Mouse (Mus musculus): ENCODE results near the gene Ssh1. TPM values are rescaled to one million over a fixed set of nuclear protein-coding genes. Genes with fewer than 3 reads are reported as not detected.
A peak's percentile ranks its signal among the peaks of the same experiment; 100 is the strongest.

Ssh1 gene
- total and polyA plus RNA-seq, 3 experiments: 3.0 to 8.2 (median 8.1) TPM

DNA sequence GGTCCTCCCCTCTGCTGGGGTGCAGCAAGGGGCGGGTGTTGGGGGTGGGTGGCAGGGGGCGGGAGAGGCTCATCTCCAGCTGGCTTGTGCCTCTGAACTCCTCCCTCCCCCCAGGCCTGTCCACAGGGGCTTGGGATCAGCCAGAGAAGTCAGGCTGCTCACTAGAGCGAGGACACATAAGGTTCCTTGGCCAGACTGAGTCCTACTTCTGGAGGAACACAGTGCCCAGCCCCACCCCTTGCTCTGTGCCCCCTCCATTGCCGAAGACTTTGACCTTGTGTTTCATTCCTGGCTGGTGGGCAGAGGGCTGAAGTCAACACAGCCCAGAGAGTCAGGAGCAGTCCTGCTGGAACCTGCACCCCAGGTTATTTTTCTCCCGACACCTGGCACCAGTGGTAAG lies 9.8 kb upstream of the Ssh1 start, which contains the start of gene Dao:
Gene Dao (plus strand): TSS at position 162 of the 400 bp plus-strand sequence.
- no peaks in the 10 kb centered on the region for H3K27me3 ChIP-seq (replicated peaks)
- no peak for DNase-seq (ENCODE audit: extremely low read depth)
- no peaks in the 10 kb centered on the region for H3K36me3 ChIP-seq (replicated peaks in 1 of 2; ENCODE audit: control insufficient read depth in 1 of 2, insufficient read depth in 1 of 2, low read length in 1 of 2)
- no peak for TF ChIP-seq ZNF384 (IDR thresholded peaks at IDR 0.05; ENCODE audit: low read depth, low read length)
- TF ChIP-seq CTCF (conservative IDR thresholded peaks at IDR 0.05 in 1 of 2, IDR thresholded peaks at IDR 0.05 in 1 of 2; ENCODE audit: low read depth in 2 of 2, low read length in 2 of 2): no peak
- TF ChIP-seq MAZ (IDR thresholded peaks at IDR 0.05; ENCODE audit: low read depth, low read length): no peak
- TF ChIP-seq CHD1 (IDR thresholded peaks at IDR 0.05; ENCODE audit: low read depth, low read length): no peak
- TF ChIP-seq MEF2A (IDR thresholded peaks at IDR 0.05; ENCODE audit: borderline replicate concordance, low read depth, low read length): no peak
- no peak for TF ChIP-seq TBP (conservative IDR thresholded peaks at IDR 0.05; ENCODE audit: low read depth, low read length)
- TF ChIP-seq UBTF (IDR thresholded peaks at IDR 0.05; ENCODE audit: low read depth, low read length): no peak
- no peak for TF ChIP-seq NELFE (IDR thresholded peaks at IDR 0.05; ENCODE audit: low read depth, low read length)
- TF ChIP-seq MAX (IDR thresholded peaks at IDR 0.05; ENCODE audit: low read length): no peak
- TF ChIP-seq RAD21 (IDR thresholded peaks at IDR 0.05; ENCODE audit: low read depth, low read length): no peak
- no peak for TF ChIP-seq GABPA (IDR thresholded peaks at IDR 0.05; ENCODE audit: insufficient replicate concordance, low read depth, low read length)
- TF ChIP-seq MAFK (IDR thresholded peaks at IDR 0.05; ENCODE audit: insufficient replicate concordance, low read length): no peak
- no peak for TF ChIP-seq POLR2A (IDR thresholded peaks at IDR 0.05; ENCODE audit: low read depth, low read length)
- dilution Hi-C loops (cut with MboI; ENCODE audit: extremely low pct_ligation_motif_present, extremely low pct_unique_long_range_greater_than_20kb, low sequenced_read_pairs): no loop called here
- peaks cover 3% of the 10 kb centered on the region for H3K9me3 ChIP-seq (replicated peaks; ENCODE audit: low read length)
- H3K4me1 ChIP-seq (ENCODE audit: control insufficient read depth in 1 of 2, insufficient read depth in 2 of 2): peaks cover 7 to 22% of the 10 kb centered on the region in 2 experiments
- H3K9ac ChIP-seq (ENCODE audit: insufficient read depth, low read depth): no peak within 1 kb of the TSS
- H3K27ac ChIP-seq (ENCODE audit: insufficient read depth, low read depth): no peak within 1 kb of the TSS
- in situ Hi-C loops (cut with MboI; ENCODE audit: low pct_ligation_motif_present, low pct_unique_long_range_greater_than_20kb, low sequenced_read_pairs): no loop called here
- H3K79me2 ChIP-seq (replicated peaks; ENCODE audit: control insufficient read depth, extremely low read depth, insufficient read depth, poor library complexity, severe bottlenecking): no peaks in the 10 kb centered on the region
- H3K4me3 ChIP-seq (replicated peaks in 1 of 3; ENCODE audit: low read depth in 2 of 3, low read length in 2 of 3, poor library complexity in 1 of 3): no peak within 1 kb of the TSS
- no peak within 1 kb of the TSS for H3K4me2 ChIP-seq (ENCODE audit: insufficient read depth, low read depth, poor library complexity, severe bottlenecking)

- TF ChIP-seq ZMIZ1 (IDR thresholded peaks at IDR 0.05; ENCODE audit: low read depth, low read length) (no peak), NELFE (IDR thresholded peaks at IDR 0.05; ENCODE audit: low read depth, low read length) (no peak), ELF1 (IDR thresholded peaks at IDR 0.05; ENCODE audit: low read depth, low read length) (peak; percentile 87), MAFK (IDR thresholded peaks at IDR 0.05; ENCODE audit: insufficient replicate concordance, low read length) (no peak), USF1 (IDR thresholded peaks at IDR 0.05; ENCODE audit: low read depth, low read length) (no peak), HCFC1 (IDR thresholded peaks at IDR 0.05; ENCODE audit: low read depth, low read length) (no peak), GABPA (IDR thresholded peaks at IDR 0.05; ENCODE audit: insufficient replicate concordance, low read depth, low read length) (no peak), PAX5 (IDR thresholded peaks at IDR 0.05; ENCODE audit: low read length) (no peak), JUN (IDR thresholded peaks at IDR 0.05; ENCODE audit: insufficient read depth, low read depth, low read length) (no peak), TBP (conservative IDR thresholded peaks at IDR 0.05; ENCODE audit: low read depth, low read length) (no peak), CHD1 (IDR thresholded peaks at IDR 0.05; ENCODE audit: low read depth, low read length) (no peak), TCF12 (IDR thresholded peaks at IDR 0.05; ENCODE audit: low read depth, low read length) (no peak), POLR2A (IDR thresholded peaks at IDR 0.05; ENCODE audit: low read depth, low read length) (peak; percentile 42), BHLHE40 (IDR thresholded peaks at IDR 0.05; ENCODE audit: low read depth, low read length) (no peak), CHD2 (IDR thresholded peaks at IDR 0.05; ENCODE audit: low read length) (no peak), RAD21 (IDR thresholded peaks at IDR 0.05; ENCODE audit: low read depth, low read length) (no peak), IRF4 (IDR thresholded peaks at IDR 0.05; ENCODE audit: low read depth, low read length) (peak; percentile 17; the same call in 1 of the 2 replicates), E2F4 (IDR thresholded peaks at IDR 0.05; ENCODE audit: insufficient replicate concordance, low read depth, low read length) (no peak), MXI1 (IDR thresholded peaks at IDR 0.05; ENCODE audit: low read depth, low read length) (0 out of 2 replicates have a peak, but pooled peaks have one; percentile 6), UBTF (IDR thresholded peaks at IDR 0.05; ENCODE audit: low read depth, low read length) (no peak)
- in situ Hi-C loops (cut with MboI; ENCODE audit: low pct_ligation_motif_present, low pct_unique_long_range_greater_than_20kb, low sequenced_read_pairs) (no loop called here), dilution Hi-C loops (cut with MboI; ENCODE audit: extremely low pct_ligation_motif_present, extremely low pct_unique_long_range_greater_than_20kb, low sequenced_read_pairs) (no loop called here)
- no peak overlapping the region for H3K9ac ChIP-seq (ENCODE audit: insufficient read depth, low read depth)
- no peak overlapping the region for H3K27ac ChIP-seq (ENCODE audit: insufficient read depth, low read depth)
- H3K4me2 ChIP-seq (ENCODE audit: insufficient read depth, low read depth, poor library complexity, severe bottlenecking): no peak overlapping the region
- DNase-seq (ENCODE audit: extremely low read depth): peak; percentile 86
- H3K4me3 ChIP-seq (replicated peaks in 1 of 3; ENCODE audit: low read depth in 2 of 3, low read length in 2 of 3, poor library complexity in 1 of 3): no peak overlapping the region
- H3K27me3 ChIP-seq (replicated peaks): no peaks in the 10 kb centered on the region
- H3K9me3 ChIP-seq (replicated peaks; ENCODE audit: low read length): peaks cover 6% of the 10 kb centered on the region
- no peaks in the 10 kb centered on the region for H3K79me2 ChIP-seq (replicated peaks; ENCODE audit: control insufficient read depth, extremely low read depth, insufficient read depth, poor library complexity, severe bottlenecking)
- no peaks in the 10 kb centered on the region for H3K36me3 ChIP-seq (replicated peaks in 1 of 2; ENCODE audit: control insufficient read depth in 1 of 2, insufficient read depth in 1 of 2, low read length in 1 of 2)
- H3K4me1 ChIP-seq (ENCODE audit: control insufficient read depth in 1 of 2, insufficient read depth in 2 of 2): peaks cover 7 to 27% of the 10 kb centered on the region in 2 experiments
Measured at GRCm38 (mm10) chr5:113999382-113999781, 5.7 kb upstream of the Ssh1 start.

All from CH12.LX (cell line).